Mouse (Mus musculus): ENCODE measurements around the gene Slamf6. TPM values are rescaled to one million over a fixed set of nuclear protein-coding genes. Genes with fewer than 3 reads are reported as not detected.
"Not testable (repeated sequence)": the region's sequence is repeated elsewhere in the genome, so short reads cannot be mapped to it uniquely, and the experiment has no call there.

Slamf6 gene
- polyA plus RNA-seq, 1 experiment from 2014 or later: not detected

GRCm38 (mm10) chr1:171961704-171962103 is 44.4 kb downstream of the Slamf6 start:
- Histone ChIP-seq H3K27ac (no peak overlapping the region), H3K4me1 (replicated peaks) (no peaks in the 10 kb centered on the region), H3K4me3 (replicated peaks) (no peak overlapping the region), H3K9me3 (no peaks in the 10 kb centered on the region), H3K27me3 (no peaks in the 10 kb centered on the region), H3K9ac (replicated peaks) (no peak overlapping the region), H3K4me2 (no peak overlapping the region), H3K36me3 (no peaks in the 10 kb centered on the region)
- WGBS: 66% methylated on average over 6 of the region's 6 CpGs
- ATAC-seq (ENCODE audit: insufficient number of reproducible peaks, insufficient read depth, low FRiP score, low TSS enrichment, low read depth): no peak

GRCm38 (mm10) chr1:171963613-171964012 is 46.3 kb downstream of the Slamf6 start:
- ATAC-seq (ENCODE audit: insufficient number of reproducible peaks, insufficient read depth, low FRiP score, low TSS enrichment, low read depth): no peak
- Histone ChIP-seq H3K4me2 (no peak overlapping the region), H3K9ac (replicated peaks) (no peak overlapping the region)

GRCm38 (mm10) chr1:171966054-171966790 is 48.9 kb downstream of the Slamf6 start:
- no peak overlapping the region for H3K4me3 ChIP-seq (replicated peaks)
- ATAC-seq (ENCODE audit: insufficient number of reproducible peaks, insufficient read depth, low FRiP score, low TSS enrichment, low read depth): no peak
- no peak overlapping the region for H3K4me2 ChIP-seq
- no peak overlapping the region for H3K27ac ChIP-seq
- no peaks in the 10 kb centered on the region for H3K36me3 ChIP-seq
- H3K27me3 ChIP-seq: no peaks in the 10 kb centered on the region
- WGBS: 67% methylated on average over 6 of the region's 6 CpGs
- H3K4me1 ChIP-seq (replicated peaks): no peaks in the 10 kb centered on the region
- no peak overlapping the region for H3K9ac ChIP-seq (replicated peaks)
- H3K9me3 ChIP-seq: no peaks in the 10 kb centered on the region

More at GRCm38 (mm10) chr1:171963613-171964012, 46.3 kb downstream of the Slamf6 start:
- Histone ChIP-seq H3K9me3 (no peaks in the 10 kb centered on the region), H3K4me1 (replicated peaks) (no peaks in the 10 kb centered on the region), H3K27ac (no peak overlapping the region), H3K36me3 (no peaks in the 10 kb centered on the region), H3K4me3 (replicated peaks) (no peak overlapping the region), H3K27me3 (no peaks in the 10 kb centered on the region)
- WGBS: 61% methylated on average over 6 of the region's 6 CpGs

- no peak overlapping the region for H3K27ac ChIP-seq
- 91% methylated on average over 6 of the region's 6 CpGs for WGBS
- ATAC-seq (ENCODE audit: insufficient number of reproducible peaks, insufficient read depth, low FRiP score, low TSS enrichment, low read depth): no peak
- no peaks in the 10 kb centered on the region for H3K4me1 ChIP-seq (replicated peaks)
- no peak overlapping the region for H3K9ac ChIP-seq (replicated peaks)
- no peak overlapping the region for H3K4me2 ChIP-seq
- H3K27me3 ChIP-seq: no peaks in the 10 kb centered on the region
- H3K4me3 ChIP-seq (replicated peaks): no peak overlapping the region
- no peaks in the 10 kb centered on the region for H3K36me3 ChIP-seq
- H3K9me3 ChIP-seq: no peaks in the 10 kb centered on the region
Measured at GRCm38 (mm10) chr1:171969221-171969620, 51.9 kb downstream of the Slamf6 start.

- WGBS: 68% methylated on average over 10 of the region's 10 CpGs
- no peak overlapping the region for H3K27ac ChIP-seq
- H3K4me2 ChIP-seq: no peak overlapping the region
- no peaks in the 10 kb centered on the region for H3K9me3 ChIP-seq
- ATAC-seq (ENCODE audit: insufficient number of reproducible peaks, insufficient read depth, low FRiP score, low TSS enrichment, low read depth): no peak
- H3K4me3 ChIP-seq (replicated peaks): no peak overlapping the region
- H3K36me3 ChIP-seq: no peaks in the 10 kb centered on the region
- no peaks in the 10 kb centered on the region for H3K4me1 ChIP-seq (replicated peaks)
- no peaks in the 10 kb centered on the region for H3K27me3 ChIP-seq
- H3K9ac ChIP-seq (replicated peaks): no peak overlapping the region
Measured at GRCm38 (mm10) chr1:171970854-171971586, 53.7 kb downstream of the Slamf6 start.

- H3K9ac ChIP-seq (replicated peaks); H3K36me3 ChIP-seq; H3K27me3 ChIP-seq; H3K4me1 ChIP-seq (replicated peaks); H3K4me2 ChIP-seq; H3K9me3 ChIP-seq; H3K27ac ChIP-seq; H3K4me3 ChIP-seq (replicated peaks); ATAC-seq (ENCODE audit: insufficient number of reproducible peaks, insufficient read depth, low FRiP score, low TSS enrichment, low read depth): not testable (repeated sequence)
- WGBS: 93% methylated on average over 2 of the region's 2 CpGs
Measured at GRCm38 (mm10) chr1:171974361-171974760, 57.0 kb downstream of the Slamf6 start.

- no peak overlapping the region for H3K4me3 ChIP-seq (replicated peaks)
- H3K27me3 ChIP-seq: no peaks in the 10 kb centered on the region
- no peaks in the 10 kb centered on the region for H3K9me3 ChIP-seq
- H3K27ac ChIP-seq: no peak overlapping the region
- no peak overlapping the region for H3K9ac ChIP-seq (replicated peaks)
- no peak for ATAC-seq (ENCODE audit: insufficient number of reproducible peaks, insufficient read depth, low FRiP score, low TSS enrichment, low read depth)
- 90% methylated on average over 9 of the region's 9 CpGs for WGBS
- no peaks in the 10 kb centered on the region for H3K4me1 ChIP-seq (replicated peaks)
- H3K36me3 ChIP-seq: no peaks in the 10 kb centered on the region
- H3K4me2 ChIP-seq: no peak overlapping the region
Measured at GRCm38 (mm10) chr1:171975377-171975776, 58.1 kb downstream of the Slamf6 start.

GRCm38 (mm10) chr1:171975831-171976230 is 58.5 kb downstream of the Slamf6 start:
- Histone ChIP-seq H3K4me1 (replicated peaks) (no peaks in the 10 kb centered on the region), H3K4me3 (replicated peaks) (no peak overlapping the region), H3K27me3 (no peaks in the 10 kb centered on the region), H3K9ac (replicated peaks) (no peak overlapping the region), H3K27ac (no peak overlapping the region), H3K9me3 (no peaks in the 10 kb centered on the region), H3K4me2 (no peak overlapping the region), H3K36me3 (no peaks in the 10 kb centered on the region)
- 82% methylated on average over 4 of the region's 4 CpGs for WGBS
- no peak for ATAC-seq (ENCODE audit: insufficient number of reproducible peaks, insufficient read depth, low FRiP score, low TSS enrichment, low read depth)

- Histone ChIP-seq H3K36me3 (no peaks in the 10 kb centered on the region), H3K4me3 (replicated peaks) (no peak overlapping the region), H3K27ac (no peak overlapping the region), H3K4me2 (no peak overlapping the region), H3K4me1 (replicated peaks) (no peaks in the 10 kb centered on the region), H3K9ac (replicated peaks) (no peak overlapping the region), H3K27me3 (no peaks in the 10 kb centered on the region), H3K9me3 (no peaks in the 10 kb centered on the region)
- WGBS: 94% methylated on average over 14 of the region's 14 CpGs
- no peak for ATAC-seq (ENCODE audit: insufficient number of reproducible peaks, insufficient read depth, low FRiP score, low TSS enrichment, low read depth)
Measured at GRCm38 (mm10) chr1:171976826-171977539, 59.7 kb downstream of the Slamf6 start.

- Histone ChIP-seq H3K4me3 (replicated peaks) (no peak overlapping the region), H3K4me1 (replicated peaks) (no peaks in the 10 kb centered on the region), H3K27me3 (no peaks in the 10 kb centered on the region), H3K27ac (no peak overlapping the region), H3K4me2 (no peak overlapping the region), H3K9ac (replicated peaks) (no peak overlapping the region), H3K36me3 (no peaks in the 10 kb centered on the region), H3K9me3 (no peaks in the 10 kb centered on the region)
- 83% methylated on average over 2 of the region's 2 CpGs for WGBS
- ATAC-seq (ENCODE audit: insufficient number of reproducible peaks, insufficient read depth, low FRiP score, low TSS enrichment, low read depth): no peak
Measured at GRCm38 (mm10) chr1:171977891-171978290, 60.6 kb downstream of the Slamf6 start.

GRCm38 (mm10) chr1:171979969-171980730 is 62.8 kb downstream of the Slamf6 start:
- H3K4me1 ChIP-seq (replicated peaks): no peaks in the 10 kb centered on the region
- no peak overlapping the region for H3K4me2 ChIP-seq
- H3K36me3 ChIP-seq: no peaks in the 10 kb centered on the region
- WGBS: 92% methylated on average over 13 of the region's 13 CpGs
- no peaks in the 10 kb centered on the region for H3K9me3 ChIP-seq
- no peak overlapping the region for H3K27ac ChIP-seq
- H3K27me3 ChIP-seq: 0 out of 2 replicates have a peak, but pooled peaks cover 3% of the 10 kb centered on the region
- ATAC-seq (ENCODE audit: insufficient number of reproducible peaks, insufficient read depth, low FRiP score, low TSS enrichment, low read depth): no peak
- no peak overlapping the region for H3K9ac ChIP-seq (replicated peaks)
- H3K4me3 ChIP-seq (replicated peaks): no peak overlapping the region

Measured in limb, embryonic 12.5 days (tissue).